Mouse (Mus musculus): ENCODE data around the gene Nme8.

DNA sequence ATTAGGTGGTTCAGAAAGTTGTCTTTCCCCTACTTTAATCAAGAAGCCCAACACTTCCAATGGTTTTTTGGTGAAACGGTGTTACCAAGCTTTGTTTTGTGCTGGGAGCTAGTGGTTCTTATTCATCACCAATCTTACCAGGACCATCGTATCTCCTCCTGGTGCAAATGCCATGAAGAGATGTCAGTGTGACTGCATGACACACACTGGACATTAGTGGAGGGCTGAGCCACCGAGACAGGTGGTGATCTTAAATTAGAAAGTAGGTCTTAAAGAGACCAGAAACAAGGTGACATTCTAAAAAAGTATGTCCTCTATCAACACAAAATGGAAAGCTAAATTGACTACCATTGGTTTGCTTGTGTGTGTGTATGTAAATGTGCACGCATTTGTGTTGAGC is 79.5 kb downstream of the Nme8 start:
- TF ChIP-seq CTCF (IDR thresholded peaks at IDR 0.05; ENCODE audit: borderline replicate concordance, control insufficient read depth, extremely low read depth, insufficient read depth, low read length, poor library complexity) (no peak), POLR2A (IDR thresholded peaks at IDR 0.05; ENCODE audit: control insufficient read depth, extremely low read depth, insufficient read depth, low read length, poor library complexity) (no peak)
